Mouse (Mus musculus): ENCODE data around the gene Olfr870.
"Not testable (repeated sequence)": the region's sequence is repeated elsewhere in the genome, so short reads cannot be mapped to it uniquely, and the experiment has no call there.

Gene Olfr870

DNA sequence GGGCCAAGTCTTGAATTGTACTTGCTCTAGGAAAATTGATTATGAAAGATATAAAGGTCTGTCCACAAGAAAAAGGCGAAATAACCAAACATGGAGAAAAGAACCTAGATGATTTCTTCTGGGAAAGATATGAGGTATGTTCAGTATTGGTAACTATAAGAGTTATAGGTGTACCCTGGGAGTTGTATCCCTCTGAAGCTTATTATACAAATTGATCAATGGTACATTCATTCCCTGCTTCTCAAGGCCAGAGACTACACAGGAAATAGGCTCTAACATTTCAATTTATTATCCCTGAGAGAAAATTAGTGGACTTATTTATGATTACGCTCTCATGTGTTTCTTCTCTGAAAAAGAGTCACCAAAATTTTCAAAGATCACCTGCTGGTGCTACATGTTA lies at the start of gene Olfr870:
TSS of gene Olfr870 (minus strand) at position 101 of the 400 bp plus-strand sequence.
- DNase-seq (ENCODE audit: low spot score), result no peak

GRCm38 (mm10) chr9:20211907-20212306 lies 38.0 kb upstream of the Olfr870 start, which contains the start of gene Olfr871:
Gene Olfr871, plus strand, starts transcription at chr9:20212207.
- DNase-seq (ENCODE audit: low spot score), result no peak

DNA sequence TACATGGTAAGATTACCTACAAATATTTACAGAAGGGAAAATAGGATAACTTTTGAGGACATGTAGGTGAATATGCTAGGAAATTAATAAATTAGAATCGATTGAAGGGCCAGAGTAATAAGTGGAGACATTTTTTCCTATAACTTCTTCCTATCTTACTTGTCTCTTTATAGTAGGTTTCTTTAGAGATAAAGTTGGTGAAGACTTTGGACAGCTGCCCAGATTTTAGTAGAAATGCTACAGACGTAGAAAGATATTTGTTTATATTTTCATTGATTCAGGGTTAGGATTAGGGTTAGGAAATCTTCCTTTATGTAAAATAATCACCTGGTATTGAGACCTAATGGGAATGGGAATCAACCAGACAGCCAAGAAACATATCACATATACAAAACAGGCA lies 37.6 kb upstream of the Olfr870 start:
- no peak for DNase-seq (ENCODE audit: low spot score)

DNA sequence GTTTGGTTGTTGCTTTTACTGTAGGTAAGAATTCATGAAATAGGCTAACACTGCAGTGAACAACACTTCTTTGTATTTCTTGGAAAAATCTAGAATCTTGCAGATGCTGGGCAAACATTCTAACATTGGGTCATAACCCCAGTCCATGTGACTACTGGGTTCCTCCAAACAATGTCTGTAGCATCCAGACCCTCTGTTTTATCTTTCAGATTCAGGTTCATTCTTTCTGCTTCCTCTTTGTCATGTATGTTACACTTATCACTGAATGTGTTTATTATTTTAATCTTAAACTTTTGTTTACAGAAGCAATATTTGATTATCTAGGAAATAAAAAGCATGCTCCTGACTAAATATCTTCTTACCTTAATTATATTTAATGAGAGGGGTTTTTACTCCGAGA lies 37.0 kb upstream of the Olfr870 start:
- no peak for DNase-seq (ENCODE audit: low spot score)

- DNase-seq (ENCODE audit: low spot score), result not testable (repeated sequence)
Observed at GRCm38 (mm10) chr9:20203413-20203984, 29.6 kb upstream of the Olfr870 start.

GRCm38 (mm10) chr9:20202131-20202530 lies 28.3 kb upstream of the Olfr870 start:
- no peak for DNase-seq (ENCODE audit: low spot score)

- no peak for DNase-seq (ENCODE audit: low spot score)
Observed at GRCm38 (mm10) chr9:20179463-20179862, 5.6 kb upstream of the Olfr870 start.

- no peak for DNase-seq (ENCODE audit: low spot score)
Observed at GRCm38 (mm10) chr9:20149706-20150105, 24.2 kb downstream of the Olfr870 start.

DNA sequence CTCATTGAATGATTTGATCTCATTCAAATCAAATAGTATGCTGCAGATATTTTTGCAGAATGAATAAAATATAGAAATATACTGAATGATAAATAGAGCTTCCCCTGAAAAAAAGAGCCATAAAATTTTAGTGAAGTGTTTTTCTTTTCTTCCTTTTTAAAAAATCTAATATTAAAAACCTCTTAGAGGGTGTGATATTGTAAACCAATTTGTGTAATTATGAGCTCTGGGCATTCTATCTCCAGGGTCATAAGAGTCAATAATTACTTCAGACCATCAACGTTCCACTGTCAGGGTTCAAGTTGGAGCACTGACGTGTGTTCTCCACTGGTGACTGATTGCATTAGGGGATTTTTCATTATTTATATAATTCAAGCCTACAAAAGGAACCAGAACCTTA lies 45.1 kb downstream of the Olfr870 start, which contains the start of gene Olfr869:
TSS of gene Olfr869 (plus strand) at position 301 of the 400 bp plus-strand sequence.
- no peak for DNase-seq (ENCODE audit: low spot score)
